Mouse (Mus musculus): Measurements from ENCODE around the gene Zfp935. TPM values are rescaled to one million over a fixed set of nuclear protein-coding genes. Genes with fewer than 3 reads are reported as not detected.

The Zfp935 gene
- not detected for polyA plus RNA-seq (2015; fragmentation: Illumina TruSeq; extraction: RNeasy Lipid Tissue Mini Kit (QIAGEN cat#74804); ENCODE audit: low read depth, low replicate concordance)

GRCm38 (mm10) chr13:62558189-62559110 lies at the start of gene Zfp935:
Gene Zfp935 (minus strand): TSS chr13:62558511.

GRCm38 (mm10) chr13:62571099-62571498 lies 12.8 kb upstream of the Zfp935 start, which contains the start of gene Zfp934:
Gene Zfp934 (minus strand): TSS chr13:62571199.

GRCm38 (mm10) chr13:62466424-62467334 lies 91.6 kb downstream of the Zfp935 start, which contains the start of gene Gm49359:
Gene Gm49359 (minus strand): TSS chr13:62466832.

Other genes with a start within 250 kb of the Zfp935 start
- 2.0 TPM for gene Gm3604, start 175.3 kb downstream of the Zfp935 start, polyA plus RNA-seq (2015; fragmentation: Illumina TruSeq; extraction: RNeasy Lipid Tissue Mini Kit (QIAGEN cat#74804); ENCODE audit: low read depth, low replicate concordance)
- 10.3 TPM for gene Gm49359, start 91.7 kb downstream of the Zfp935 start, polyA plus RNA-seq (2015; fragmentation: Illumina TruSeq; extraction: RNeasy Lipid Tissue Mini Kit (QIAGEN cat#74804); ENCODE audit: low read depth, low replicate concordance)
- 9.3 TPM for gene Zfp934, start 12.7 kb upstream of the Zfp935 start, polyA plus RNA-seq (2015; fragmentation: Illumina TruSeq; extraction: RNeasy Lipid Tissue Mini Kit (QIAGEN cat#74804); ENCODE audit: low read depth, low replicate concordance)
- gene 6720489N17Rik, start 65.7 kb upstream of the Zfp935 start, polyA plus RNA-seq (2015; fragmentation: Illumina TruSeq; extraction: RNeasy Lipid Tissue Mini Kit (QIAGEN cat#74804); ENCODE audit: low read depth, low replicate concordance): 5.0 TPM
- gene Platr25, start 202.2 kb upstream of the Zfp935 start, polyA plus RNA-seq (2015; fragmentation: Illumina TruSeq; extraction: RNeasy Lipid Tissue Mini Kit (QIAGEN cat#74804); ENCODE audit: low read depth, low replicate concordance): 16.2 TPM
- 3.6 TPM for gene Gm5141, start 227.3 kb upstream of the Zfp935 start, polyA plus RNA-seq (2015; fragmentation: Illumina TruSeq; extraction: RNeasy Lipid Tissue Mini Kit (QIAGEN cat#74804); ENCODE audit: low read depth, low replicate concordance)